Comparison of ENCODE assay signal across 17 mouse cellular contexts in genomic region chr15:78626285-78626684, GRCm38 (mm10).
"Had no signal": no experiment of that assay in that cellular context is flagged by ENCODE, and none has a peak within 500 bp of the region (broad histone marks: within the 10 kb centered on the region; RNA-seq: fewer than 3 reads in every experiment).

No protein-coding gene starts in this region.

- H3K36me3 ChIP-seq: lung, embryonic 15.5 days; midbrain, embryonic 12.5 days; midbrain, embryonic 15.5 days; neural tube, embryonic 12.5 days; stomach, embryonic 15.5 days had no signal

- H3K27ac ChIP-seq: lung, embryonic 15.5 days; macrophage; midbrain, embryonic 12.5 days; midbrain, embryonic 15.5 days; neural tube, embryonic 12.5 days; stomach, embryonic 15.5 days; stomach, postnatal 0 days had no signal

- H3K4me3 ChIP-seq: lung, embryonic 15.5 days; megakaryocyte, embryonic 14.5 days; midbrain, embryonic 12.5 days; midbrain, embryonic 15.5 days; neural tube, embryonic 12.5 days; stomach, embryonic 15.5 days had no signal

- ATAC-seq: liver, postnatal 0 days; lung, postnatal 0 days; midbrain, embryonic 15.5 days had no signal

- H3K9ac ChIP-seq: liver, postnatal 0 days; lung, embryonic 15.5 days; midbrain, embryonic 12.5 days; midbrain, embryonic 15.5 days; neural tube, embryonic 12.5 days; stomach, embryonic 15.5 days had no signal

- H3K9me3 ChIP-seq: lung, embryonic 15.5 days; midbrain, embryonic 12.5 days; midbrain, embryonic 15.5 days; neural tube, embryonic 12.5 days; stomach, embryonic 15.5 days had no signal

- DNase-seq: liver, postnatal 0 days; lung, adult 2 months; lung, postnatal 14 days; lung, postnatal 36 days; right cerebral cortex, postnatal 14 days; thymus, adult 2 months; thymus, postnatal 25 days; thymus, postnatal 4 days had no signal

- H3K4me2 ChIP-seq: lung, embryonic 15.5 days; midbrain, embryonic 12.5 days; midbrain, embryonic 15.5 days; neural tube, embryonic 12.5 days; stomach, embryonic 15.5 days had no signal

- H3K27me3 ChIP-seq: midbrain, embryonic 15.5 days had no signal
